Mouse (Mus musculus) forebrain, embryonic 10.5 days (tissue): ENCODE data around the gene Wfikkn1. TPM values are rescaled to one million over a fixed set of nuclear protein-coding genes. Genes with fewer than 3 reads are reported as not detected.

Source experiments
- DNase-seq: peaks from one replicate; pipeline ENCODE4 v3.0.0-alpha.2; 2017; ENCODE audit warnings: low spot score; ENCODE audit errors: extremely low spot score
- H3K27ac ChIP-seq: fragments of 300-500 bp; sonication (generic); 2 replicates; pipeline ENCODE4 v1.5.1; 2016; ENCODE audit warnings: mild to moderate bottlenecking
- H3K27me3 ChIP-seq: fragments of 300-500 bp; sonication (generic); 2 replicates; pipeline ENCODE4 v1.6.1; 2016; ENCODE audit warnings: mild to moderate bottlenecking; ENCODE audit not compliant: poor library complexity, severe bottlenecking
- H3K36me3 ChIP-seq: fragments of 300-500 bp; sonication (generic); replicated peaks from 2 replicates; pipeline ENCODE4 v1.6.1; 2016; ENCODE audit warnings: mild to moderate bottlenecking, moderate library complexity
- H3K4me1 ChIP-seq: fragments of 300-500 bp; sonication (generic); 2 replicates; pipeline ENCODE4 v1.6.1; 2016
- H3K4me3 ChIP-seq: fragments of 300-500 bp; sonication (generic); 2 replicates; pipeline ENCODE4 v1.5.1; 2016; ENCODE audit warnings: mild to moderate bottlenecking, moderate library complexity
- H3K9me3 ChIP-seq: fragments of 300-500 bp; sonication (generic); 2 replicates; pipeline ENCODE4 v1.6.1; 2016; ENCODE audit warnings: mild to moderate bottlenecking, moderate library complexity
- WGBS: fragments of 180-500 bp; shearing (Covaris S2); methylation state at CpG from one replicate; pipeline ENCODE4 v1.1.7; 2016; 5-methylcytosine and 5-hydroxymethylcytosine counted together
- polyA plus RNA-seq: library from polyadenylated mRNA; unstranded; fragments of >200 nt; fragmentation: Nextera tagmentation; extraction: Ambion mirVana; gene quantifications from 2 replicates; pipeline ENCODE4 v1.2.1, GENCODE M21; 2016

Gene Wfikkn1
- polyA plus RNA-seq, 1 experiment from 2014 or later: 4.2 TPM

GRCm38 (mm10) chr17:25861704-25862612 lies 18.7 kb downstream of the Wfikkn1 start:
- Histone ChIP-seq H3K27me3 (no peaks in the 10 kb centered on the region), H3K27ac (peak overlapping the region; percentile 94), H3K36me3 (peaks cover 30% of the 10 kb centered on the region), H3K4me1 (peaks cover 46% of the 10 kb centered on the region), H3K9me3 (no peaks in the 10 kb centered on the region), H3K4me3 (peak overlapping the region; percentile 84)
- DNase-seq: no peak
- WGBS: 11% methylated on average over 6 of the region's 6 CpGs

- Histone ChIP-seq H3K27ac (peak within 1 kb of the TSS; percentile 94), H3K27me3 (no peaks in the 10 kb centered on the region), H3K9me3 (no peaks in the 10 kb centered on the region), H3K4me3 (peak within 1 kb of the TSS; percentile 84), H3K36me3 (peaks cover 37% of the 10 kb centered on the region), H3K4me1 (peaks cover 38% of the 10 kb centered on the region)
- WGBS: 3% methylated on average over 65 of the region's 65 CpGs
- peak; percentile 92 for DNase-seq
Measured at GRCm38 (mm10) chr17:25860832-25861703, 19.6 kb downstream of the Wfikkn1 start, which contains the start of gene Wdr90. TSS of gene Wdr90 (minus strand) at chr17:25861501.

- Histone ChIP-seq H3K27ac (peak overlapping the region; percentile 94), H3K4me3 (peak overlapping the region; percentile 84), H3K4me1 (peaks cover 32% of the 10 kb centered on the region), H3K36me3 (peaks cover 45% of the 10 kb centered on the region), H3K9me3 (no peaks in the 10 kb centered on the region), H3K27me3 (no peaks in the 10 kb centered on the region)
- 95% methylated on average over 6 of the region's 6 CpGs for WGBS
- DNase-seq: no peak
Measured at GRCm38 (mm10) chr17:25860229-25860628, 20.4 kb downstream of the Wfikkn1 start.

GRCm38 (mm10) chr17:25844396-25844901 lies 36.2 kb downstream of the Wfikkn1 start, which contains the start of gene Rhot2:
TSS of gene Rhot2 (minus strand) at chr17:25844851.
- H3K9me3 ChIP-seq: no peaks in the 10 kb centered on the region
- H3K36me3 ChIP-seq: peaks cover 85% of the 10 kb centered on the region
- peak within 1 kb of the TSS; percentile 94 for H3K4me3 ChIP-seq
- peak; percentile 94 for DNase-seq
- H3K4me1 ChIP-seq: peaks cover 24% of the 10 kb centered on the region
- H3K27ac ChIP-seq: peak within 1 kb of the TSS; percentile 93
- no peaks in the 10 kb centered on the region for H3K27me3 ChIP-seq
- under 1% methylated on average over 21 of the region's 21 CpGs for WGBS

DNA sequence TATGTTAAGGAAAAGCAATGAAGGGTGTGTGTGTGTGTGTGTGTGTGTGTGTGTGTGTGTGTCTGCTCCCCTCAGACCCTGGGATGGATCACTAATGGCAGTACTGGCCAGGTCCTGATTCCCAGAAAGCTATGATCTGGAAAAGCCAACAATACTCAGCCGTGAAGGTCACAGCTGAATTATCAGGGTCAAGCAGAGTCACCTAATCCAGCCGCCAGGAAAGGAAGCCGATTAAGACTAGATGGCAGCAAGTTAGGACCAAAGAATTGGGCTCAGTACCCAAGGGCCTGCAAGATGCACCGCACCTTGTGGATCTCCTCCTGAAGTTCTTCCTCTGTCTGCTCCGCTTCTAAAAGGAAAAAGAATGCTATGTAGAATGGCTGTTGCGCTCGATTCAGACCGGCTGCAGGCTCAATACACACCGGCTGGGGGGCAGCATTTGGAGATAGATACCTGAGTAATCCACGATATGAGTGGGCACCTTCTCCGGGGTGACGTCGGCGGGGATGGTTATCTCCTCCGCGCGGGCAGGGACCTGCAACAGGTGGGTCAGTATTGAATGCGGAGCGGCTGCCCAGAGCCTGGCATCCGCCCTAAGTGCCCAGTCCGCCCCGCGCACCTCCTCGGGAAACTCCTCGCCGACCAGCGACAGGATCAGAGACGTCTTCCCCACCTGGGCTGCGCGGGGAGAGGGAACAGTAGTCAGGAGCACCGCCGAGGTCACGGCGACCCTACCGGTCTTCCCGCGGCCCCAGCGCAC lies 36.8 kb downstream of the Wfikkn1 start:
- Histone ChIP-seq H3K9me3 (no peaks in the 10 kb centered on the region), H3K27ac (peak overlapping the region; percentile 93), H3K36me3 (peaks cover 85% of the 10 kb centered on the region), H3K27me3 (no peaks in the 10 kb centered on the region), H3K4me3 (peak overlapping the region; percentile 94), H3K4me1 (peaks cover 31% of the 10 kb centered on the region)
- WGBS: 4% methylated on average over 38 of the region's 38 CpGs
- DNase-seq: no peak

GRCm38 (mm10) chr17:25843122-25843521 lies 37.5 kb downstream of the Wfikkn1 start:
- H3K36me3 ChIP-seq: peaks cover 85% of the 10 kb centered on the region
- H3K4me1 ChIP-seq: peaks cover 33% of the 10 kb centered on the region
- H3K9me3 ChIP-seq: no peaks in the 10 kb centered on the region
- no peak for DNase-seq
- H3K27ac ChIP-seq: no peak overlapping the region
- H3K4me3 ChIP-seq: peak overlapping the region; percentile 94
- H3K27me3 ChIP-seq: no peaks in the 10 kb centered on the region
- 94% methylated on average over 4 of the region's 4 CpGs for WGBS

DNA sequence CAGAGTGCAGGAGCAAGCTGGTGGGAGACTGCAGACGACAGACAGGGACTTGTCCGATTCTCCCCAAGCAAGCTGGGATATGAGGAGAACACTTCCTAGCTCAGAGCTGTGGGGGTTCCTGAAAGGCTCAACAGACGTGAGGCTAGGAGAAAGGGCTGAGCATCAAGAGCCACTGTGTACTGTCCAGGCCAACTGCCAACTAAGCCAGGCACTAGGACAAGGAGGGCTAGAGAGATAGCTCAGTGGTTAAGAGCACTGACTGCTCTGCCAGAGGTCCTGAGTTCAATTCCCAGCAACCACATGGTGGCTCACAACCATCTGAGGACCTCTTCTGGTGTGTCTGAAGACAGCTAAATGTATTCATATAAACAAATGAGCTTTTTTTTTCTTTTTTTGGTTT lies 38.1 kb downstream of the Wfikkn1 start:
- peaks cover 85% of the 10 kb centered on the region for H3K36me3 ChIP-seq
- H3K4me3 ChIP-seq: no peak overlapping the region
- 76% methylated on average over 3 of the region's 3 CpGs for WGBS
- H3K9me3 ChIP-seq: no peaks in the 10 kb centered on the region
- no peaks in the 10 kb centered on the region for H3K27me3 ChIP-seq
- no peak overlapping the region for H3K27ac ChIP-seq
- DNase-seq: no peak
- H3K4me1 ChIP-seq: peaks cover 39% of the 10 kb centered on the region

GRCm38 (mm10) chr17:25841117-25841880 lies 39.4 kb downstream of the Wfikkn1 start, which contains the start of gene Gm20683:
TSS of gene Gm20683 (minus strand) at chr17:25841763.
- no peak for DNase-seq
- Histone ChIP-seq H3K27ac (no peak within 1 kb of the TSS), H3K36me3 (peaks cover 75% of the 10 kb centered on the region), H3K4me1 (peaks cover 51% of the 10 kb centered on the region), H3K27me3 (no peaks in the 10 kb centered on the region), H3K9me3 (no peaks in the 10 kb centered on the region), H3K4me3 (no peak within 1 kb of the TSS; the same call in 1 of the 2 replicates)
- WGBS: 94% methylated on average over 22 of the region's 22 CpGs

DNA sequence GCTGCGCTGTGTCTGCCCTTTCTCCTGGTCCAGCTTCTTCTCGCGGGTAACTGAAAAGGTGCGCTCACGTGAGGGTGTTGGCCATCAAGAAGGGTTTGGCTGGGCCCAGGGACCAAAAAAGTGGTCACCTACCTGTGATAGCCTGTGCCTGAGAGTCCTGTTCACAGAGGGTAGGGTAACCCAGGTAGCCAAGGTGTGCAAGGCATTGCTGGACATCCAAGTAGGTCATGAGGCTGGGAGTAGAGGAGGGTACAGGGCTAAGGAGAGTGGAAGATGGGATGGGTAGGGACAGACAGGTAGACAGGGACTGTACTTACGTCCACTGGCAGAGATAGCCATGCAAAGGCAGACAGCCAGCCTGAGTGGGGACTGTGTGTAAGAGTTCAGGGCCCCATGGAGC lies 40.1 kb downstream of the Wfikkn1 start:
- Histone ChIP-seq H3K4me3 (peak overlapping the region; percentile 18; the same call in 1 of the 2 replicates), H3K27me3 (no peaks in the 10 kb centered on the region), H3K36me3 (peaks cover 75% of the 10 kb centered on the region), H3K9me3 (no peaks in the 10 kb centered on the region), H3K4me1 (peaks cover 59% of the 10 kb centered on the region), H3K27ac (no peak overlapping the region)
- no peak for DNase-seq
- 95% methylated on average over 6 of the region's 6 CpGs for WGBS

- H3K4me1 ChIP-seq: peaks cover 63% of the 10 kb centered on the region
- DNase-seq: no peak
- 90% methylated on average over 14 of the region's 14 CpGs for WGBS
Measured at GRCm38 (mm10) chr17:25839455-25840235, 41.0 kb downstream of the Wfikkn1 start.

GRCm38 (mm10) chr17:25838904-25839303 lies 41.8 kb downstream of the Wfikkn1 start:
- WGBS: 90% methylated on average over 4 of the region's 4 CpGs
- Histone ChIP-seq H3K27me3 (no peaks in the 10 kb centered on the region), H3K4me1 (peaks cover 63% of the 10 kb centered on the region), H3K27ac (no peak overlapping the region), H3K9me3 (no peaks in the 10 kb centered on the region), H3K36me3 (peaks cover 80% of the 10 kb centered on the region), H3K4me3 (peak overlapping the region; percentile 1; the same call in 1 of the 2 replicates)
- DNase-seq: no peak

More at GRCm38 (mm10) chr17:25839455-25840235, 41.0 kb downstream of the Wfikkn1 start:
- Histone ChIP-seq H3K27ac (0 out of 2 replicates have a peak overlapping the region, but pooled peaks have one; percentile 4), H3K27me3 (no peaks in the 10 kb centered on the region), H3K36me3 (peaks cover 76% of the 10 kb centered on the region), H3K4me3 (peak overlapping the region; percentile 1), H3K9me3 (no peaks in the 10 kb centered on the region)
